Mouse (Mus musculus) thymus, postnatal 4 days (tissue): ENCODE measurements around the gene St6gal2.

Source experiments
- DNase-seq: peaks from one replicate; pipeline ENCODE4 v3.0.0; 2021

Gene St6gal2

GRCm38 (mm10) chr17:55445250-55446184, at the start of gene St6gal2:
St6gal2 (plus strand) TSS chr17:55445382.
- DNase-seq: peak; percentile 16

GRCm38 (mm10) chr17:55406043-55406442, 39.1 kb upstream of the St6gal2 start:
- DNase-seq: no peak

GRCm38 (mm10) chr17:55416519-55416918, 28.7 kb upstream of the St6gal2 start:
- no peak for DNase-seq

GRCm38 (mm10) chr17:55446185-55446527, 974 bp downstream of the St6gal2 start:
- no peak for DNase-seq

- DNase-seq: no peak
These were observed 1.5 kb downstream of the St6gal2 start for GRCm38 (mm10) chr17:55446698-55447097.

- no peak for DNase-seq
These were observed 5.8 kb downstream of the St6gal2 start for GRCm38 (mm10) chr17:55450943-55451342.

GRCm38 (mm10) chr17:55454487-55454886, 9.3 kb downstream of the St6gal2 start:
- no peak for DNase-seq

- DNase-seq: no peak
These were observed 15.0 kb downstream of the St6gal2 start for GRCm38 (mm10) chr17:55460187-55460586.

- no peak for DNase-seq
These were observed 22.4 kb downstream of the St6gal2 start for GRCm38 (mm10) chr17:55467579-55467978.

GRCm38 (mm10) chr17:55468963-55469362, 23.8 kb downstream of the St6gal2 start:
- no peak for DNase-seq

GRCm38 (mm10) chr17:55475974-55476373, 30.8 kb downstream of the St6gal2 start:
- DNase-seq: no peak

- DNase-seq: no peak
These were observed 32.2 kb downstream of the St6gal2 start for GRCm38 (mm10) chr17:55477361-55477760.

- DNase-seq: no peak
These were observed 34.2 kb downstream of the St6gal2 start for GRCm38 (mm10) chr17:55479367-55479766.

GRCm38 (mm10) chr17:55484108-55484870, 39.1 kb downstream of the St6gal2 start:
- DNase-seq: no peak

GRCm38 (mm10) chr17:55531872-55532271, 86.7 kb downstream of the St6gal2 start:
- DNase-seq: no peak

- no peak for DNase-seq
These were observed 103.3 kb downstream of the St6gal2 start for GRCm38 (mm10) chr17:55548476-55548875.

- DNase-seq: no peak
These were observed 116.6 kb downstream of the St6gal2 start for GRCm38 (mm10) chr17:55561774-55562173.
